Mouse (Mus musculus) spleen, postnatal 36 days (tissue): ENCODE measurements at regions not wholly inside any gene's neighbourhood (a gene's known extent, or its start where the extent isn't known, plus 50 kb on each side); places are given as distances from the start of the nearest gene placed in this dataset.

Experiments used
- DNase-seq, 2 experiments: peaks; one replicate each; pipeline ENCODE4 v3.0.0; 2022; ENCODE audit warnings: low spot score in 2 of 2, mixed read lengths in 1 of 2

DNA sequence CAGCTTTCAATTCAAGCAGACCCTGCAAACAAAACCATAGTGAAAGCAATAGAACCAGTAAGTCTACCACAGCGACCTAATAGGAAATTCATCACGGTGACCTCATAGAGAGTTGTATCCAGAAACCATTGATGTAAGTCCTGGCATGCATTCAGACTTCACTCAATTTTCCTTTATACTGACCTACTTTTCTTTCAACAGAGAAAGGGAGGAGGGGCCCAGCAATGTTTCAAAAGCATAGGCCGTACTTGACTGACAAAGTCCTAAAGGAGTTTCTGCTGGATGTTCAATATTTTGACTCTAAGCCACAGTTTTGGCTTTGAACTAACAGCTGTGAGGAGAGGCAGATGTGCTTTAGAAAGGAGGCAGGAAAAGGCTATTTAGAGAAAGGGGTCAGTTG is 88.4 kb downstream of the AI593442 start:
- DNase-seq, result no peak

DNA sequence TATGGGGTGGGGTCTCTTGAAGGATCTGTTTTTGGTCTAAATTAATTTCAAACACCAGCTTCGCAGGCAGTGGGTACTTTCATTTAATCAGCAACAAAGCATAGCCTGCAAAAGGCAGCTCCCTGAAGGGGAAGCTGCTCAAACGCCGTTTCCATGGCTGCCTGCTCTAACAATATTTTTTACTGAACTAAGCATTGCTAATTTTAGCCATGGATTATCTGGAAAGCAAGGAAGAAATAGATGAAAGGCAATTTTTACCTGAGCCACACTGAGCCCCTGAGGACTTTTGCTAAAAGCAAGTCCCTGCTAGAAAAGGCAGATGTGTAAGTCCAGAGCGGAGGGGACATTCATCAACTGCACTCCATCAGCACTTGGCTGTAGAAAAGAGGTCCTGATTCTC is 105.5 kb downstream of the AI593442 start:
- no peak for DNase-seq

DNA sequence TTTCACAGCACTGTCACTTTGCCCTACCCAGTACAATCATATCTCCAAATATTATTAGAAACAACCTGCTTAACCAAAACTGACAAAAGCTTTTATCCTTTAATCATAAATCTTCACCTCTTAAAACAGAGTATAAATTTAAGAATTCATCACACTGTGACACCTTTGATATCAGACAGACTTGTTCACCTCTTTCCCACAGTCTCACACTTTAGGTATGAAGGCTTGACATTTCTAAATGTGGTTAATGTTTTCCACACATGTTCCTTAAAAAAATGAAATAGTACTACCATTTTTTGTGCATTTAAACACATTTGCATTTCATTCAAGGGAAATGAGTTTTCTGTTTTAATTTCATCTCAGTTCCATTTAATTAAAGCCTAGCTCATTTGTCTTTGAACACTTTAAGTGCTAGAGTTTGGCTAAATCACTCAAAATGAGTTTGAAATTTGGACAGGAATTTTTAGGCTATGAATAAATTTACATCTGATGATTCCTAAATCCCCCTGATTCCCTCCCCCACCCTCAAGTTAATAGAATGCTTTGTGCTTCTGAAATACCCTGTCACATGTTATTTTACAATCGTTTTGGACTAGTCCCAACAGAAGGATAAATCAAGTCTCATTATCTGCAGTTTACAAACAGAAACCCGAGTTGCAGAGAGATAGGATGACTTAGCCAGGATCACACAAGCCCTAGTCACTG is 127.9 kb downstream of the AI593442 start:
- DNase-seq, result no peak

DNA sequence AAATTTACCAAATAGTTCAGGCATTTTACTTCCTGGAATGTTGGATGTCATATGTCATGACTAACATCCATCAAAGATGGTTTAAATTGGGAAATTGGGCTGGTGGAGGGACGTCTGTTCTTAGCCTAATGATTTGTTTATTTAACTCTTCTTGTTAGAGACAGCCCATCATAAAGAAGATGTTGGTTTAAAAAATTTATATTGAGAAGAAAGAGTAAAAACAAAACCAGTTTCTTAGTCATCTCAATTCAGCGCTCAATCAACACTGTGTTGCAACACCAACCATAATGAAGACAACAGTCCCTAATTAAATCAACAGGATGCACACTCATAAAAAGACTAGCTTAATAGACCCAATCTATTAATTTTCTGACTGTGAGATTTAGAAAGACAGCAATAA is 133.5 kb downstream of the AI593442 start:
- DNase-seq, result no peak

DNA sequence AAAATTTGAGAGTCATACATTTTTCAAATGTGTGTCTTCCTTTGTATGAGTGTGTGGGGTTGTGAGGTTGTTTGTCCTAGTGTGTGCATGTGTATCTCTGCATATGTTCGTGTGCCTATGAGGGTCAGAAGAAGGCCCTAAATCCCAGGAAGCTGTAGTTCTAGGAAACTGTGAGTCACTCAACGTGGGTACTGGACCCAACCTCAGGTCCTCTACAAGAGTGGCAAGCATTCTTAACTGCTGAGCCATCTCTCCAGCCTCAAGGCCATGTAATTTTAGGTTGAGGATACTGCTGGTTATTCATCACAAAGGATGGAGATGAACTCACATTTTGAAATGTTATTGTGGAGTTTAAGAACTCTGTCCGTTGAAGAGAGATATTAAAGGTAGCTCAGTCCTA is 140.5 kb downstream of the AI593442 start:
- DNase-seq, result no peak

DNA sequence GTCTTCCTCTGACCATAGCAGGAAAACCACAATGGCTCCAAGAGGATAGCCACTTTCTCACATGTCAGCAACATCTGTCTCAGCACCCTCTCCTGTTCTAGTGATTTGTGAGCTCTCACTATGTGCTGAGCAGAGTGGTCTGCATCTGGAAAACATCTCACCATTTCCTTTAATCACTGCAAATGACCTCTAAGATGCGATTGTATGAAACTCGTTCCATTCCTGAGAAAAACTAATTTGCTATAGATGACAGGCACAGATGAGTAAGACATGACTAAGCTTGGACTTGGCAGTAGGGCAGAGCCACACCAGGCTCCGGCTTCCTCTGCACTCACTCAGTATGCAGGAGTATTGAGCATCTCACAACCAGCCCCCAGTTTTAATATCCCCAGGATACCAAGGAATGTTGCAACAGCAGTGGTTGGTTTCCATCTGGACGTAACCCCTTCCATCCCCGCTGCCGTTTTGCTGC is 150.1 kb downstream of the AI593442 start:
- DNase-seq, result no peak

DNA sequence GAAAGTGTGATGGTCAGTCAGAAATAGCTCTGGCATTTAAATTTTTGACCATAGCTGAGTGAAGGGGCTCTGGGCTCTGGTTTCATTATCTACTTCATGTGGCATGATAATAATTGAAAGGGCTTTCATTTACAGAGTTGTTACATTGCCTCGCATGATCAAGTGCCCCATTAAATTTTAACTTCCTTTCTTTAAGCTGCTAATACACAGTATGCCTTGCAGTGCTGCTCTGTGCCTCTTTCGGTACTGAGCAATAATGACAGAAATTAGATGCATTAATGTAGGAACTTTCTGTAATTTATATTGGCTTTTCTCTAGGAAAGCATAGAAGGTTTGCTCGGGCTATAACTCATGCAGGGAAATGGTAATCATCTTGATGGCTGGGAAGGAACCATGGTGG is 179.1 kb downstream of the AI593442 start:
- DNase-seq, result no peak

DNA sequence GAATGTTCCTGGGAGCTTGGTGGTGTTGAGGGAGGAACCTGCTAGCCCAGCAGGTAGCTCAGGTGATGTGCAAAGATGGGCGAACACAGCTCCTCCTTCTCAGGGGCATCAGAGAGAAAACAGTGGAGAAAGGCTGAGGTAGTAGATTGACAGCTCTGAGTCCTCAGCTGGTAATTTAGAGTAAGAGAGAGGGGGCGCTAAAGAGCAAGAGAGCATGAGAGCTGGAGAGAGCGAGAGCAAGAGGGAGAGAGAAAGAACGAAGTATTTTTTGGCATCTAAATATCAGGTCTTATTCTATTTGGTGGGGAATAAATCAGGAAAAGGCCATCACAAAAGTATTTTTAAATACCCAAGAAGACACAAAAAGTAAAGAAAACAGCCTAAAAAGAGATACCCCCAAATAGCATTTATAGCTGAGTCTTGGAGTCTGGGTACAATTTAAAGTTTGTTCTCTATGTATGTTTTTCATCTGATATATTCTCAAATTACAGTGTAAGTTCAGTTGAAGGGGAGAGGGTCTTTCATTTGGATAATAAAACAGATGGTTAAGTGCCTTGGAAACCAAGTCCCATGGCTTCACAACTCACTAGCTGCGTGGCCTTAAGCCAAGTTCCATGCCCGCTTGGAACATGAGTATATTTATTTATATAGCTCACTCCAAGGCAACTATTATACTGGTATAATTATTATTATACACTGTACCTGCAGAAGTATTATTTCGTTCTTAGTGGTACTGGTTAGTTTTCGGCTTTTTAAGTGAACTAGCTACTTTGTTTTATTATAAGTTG is 183.9 kb downstream of the AI593442 start:
- DNase-seq, result no peak

DNA sequence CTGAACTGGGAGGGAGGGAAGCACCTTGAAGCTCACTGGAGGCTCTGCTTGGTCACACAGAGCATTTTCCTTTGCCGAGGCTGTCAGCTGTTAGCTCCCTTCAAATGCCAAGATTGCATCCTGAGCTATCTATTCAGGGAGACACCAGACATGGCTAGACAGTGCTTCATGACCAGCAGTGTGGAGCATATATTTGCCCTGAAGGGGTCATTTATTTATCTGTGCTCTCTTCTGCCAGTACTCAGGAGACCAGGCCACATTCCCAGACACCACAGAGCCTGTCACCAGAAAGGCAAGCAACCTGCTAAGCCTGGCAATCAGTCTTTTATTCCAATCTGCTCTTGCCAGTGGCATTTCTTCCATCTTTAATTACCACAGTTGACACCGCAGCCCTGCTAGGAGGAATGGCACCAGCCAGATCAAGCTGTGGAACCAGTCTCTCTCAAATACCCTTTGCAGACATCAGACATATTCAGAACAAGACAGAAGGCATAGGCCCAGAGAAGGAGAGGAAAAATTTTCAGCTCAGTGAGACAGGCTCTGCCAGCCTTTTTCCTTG is 186.6 kb downstream of the AI593442 start:
- no peak for DNase-seq

DNA sequence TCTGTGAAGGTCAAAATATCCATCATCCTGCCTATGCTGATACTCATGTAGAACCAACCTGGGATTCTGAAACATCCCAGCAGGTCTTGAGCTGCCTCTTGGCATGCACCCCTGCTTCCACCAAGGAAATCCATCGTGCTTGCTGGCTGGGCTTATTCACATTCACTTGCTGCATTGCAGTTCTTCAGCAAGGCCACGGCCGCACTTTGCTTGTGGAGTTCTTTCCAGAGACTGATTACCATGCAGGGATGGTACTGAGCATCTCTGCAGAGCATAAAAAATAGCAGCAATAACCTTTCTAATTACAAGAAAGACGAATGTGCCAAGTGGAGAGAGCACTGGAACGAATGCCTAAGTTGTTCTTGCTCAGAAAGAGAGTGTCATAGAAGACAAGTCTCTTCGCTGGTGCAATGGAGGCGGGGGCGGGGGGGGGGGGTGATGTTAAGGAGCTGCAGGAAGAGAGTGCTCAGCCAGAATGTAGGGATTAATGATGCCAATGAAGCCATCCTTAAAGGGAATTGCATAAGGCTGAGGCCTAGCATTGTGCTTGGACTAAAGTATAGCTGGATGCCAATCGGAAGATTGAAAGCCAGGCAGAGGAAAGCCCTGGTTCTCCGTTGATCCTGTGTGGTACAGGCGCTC is 205.9 kb downstream of the AI593442 start:
- no peak for DNase-seq

DNA sequence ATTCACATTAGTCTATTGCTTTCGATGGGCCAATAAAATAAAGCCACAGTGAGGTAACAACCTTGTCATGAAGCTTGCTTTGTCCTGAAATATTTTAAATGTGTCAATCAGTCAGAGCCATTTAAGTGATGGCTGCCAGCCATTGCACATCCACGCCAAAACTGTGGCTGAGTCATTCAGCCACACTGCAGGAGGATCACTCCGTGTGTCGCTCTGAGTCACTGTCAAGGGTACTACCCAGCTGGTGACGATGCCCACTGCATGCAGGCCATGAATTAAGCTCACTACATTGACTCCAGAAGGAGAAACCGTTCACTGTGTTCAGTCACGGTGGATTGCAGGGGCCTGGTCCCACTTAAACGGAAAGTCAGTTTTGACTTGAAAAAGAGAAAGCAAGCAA is 206.7 kb downstream of the AI593442 start:
- DNase-seq, result no peak

DNA sequence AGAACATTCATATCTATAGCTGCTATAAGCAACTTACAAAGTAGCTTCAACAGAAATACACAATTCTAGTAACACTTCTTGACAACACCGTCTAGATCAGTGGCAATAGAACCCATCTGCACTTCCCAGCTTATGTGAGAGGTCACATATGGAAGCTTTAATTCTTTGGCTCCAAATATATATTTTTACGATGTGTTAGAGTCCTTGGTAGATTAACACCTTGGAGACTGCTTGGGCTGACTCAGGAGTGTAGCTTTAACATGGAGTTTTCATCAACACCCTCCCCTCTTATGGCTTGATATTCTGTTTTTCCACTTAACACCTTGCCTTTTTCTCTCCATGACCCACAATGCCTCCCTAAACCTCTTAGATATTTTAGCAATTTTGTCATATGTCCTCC is 221.1 kb downstream of the AI593442 start:
- no peak for DNase-seq

DNA sequence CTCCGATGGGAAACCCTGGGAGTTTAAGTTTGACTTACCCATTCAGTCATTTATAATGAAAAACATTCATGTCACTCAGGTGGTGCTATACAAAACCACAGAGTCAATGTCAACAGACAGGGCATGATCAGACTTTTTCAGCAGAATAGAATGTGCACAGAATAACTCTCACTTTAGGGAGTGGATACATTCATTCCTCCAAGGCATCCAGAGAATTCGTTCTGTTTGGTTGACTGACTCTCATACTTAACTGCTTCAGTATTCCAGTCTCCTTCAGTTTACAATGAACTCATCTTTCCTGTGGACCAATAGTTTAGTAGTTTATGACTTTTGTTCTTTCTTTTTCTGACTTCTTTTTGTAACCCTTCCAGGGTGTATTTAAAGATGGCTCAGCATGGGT is 225.1 kb downstream of the AI593442 start:
- no peak for DNase-seq

DNA sequence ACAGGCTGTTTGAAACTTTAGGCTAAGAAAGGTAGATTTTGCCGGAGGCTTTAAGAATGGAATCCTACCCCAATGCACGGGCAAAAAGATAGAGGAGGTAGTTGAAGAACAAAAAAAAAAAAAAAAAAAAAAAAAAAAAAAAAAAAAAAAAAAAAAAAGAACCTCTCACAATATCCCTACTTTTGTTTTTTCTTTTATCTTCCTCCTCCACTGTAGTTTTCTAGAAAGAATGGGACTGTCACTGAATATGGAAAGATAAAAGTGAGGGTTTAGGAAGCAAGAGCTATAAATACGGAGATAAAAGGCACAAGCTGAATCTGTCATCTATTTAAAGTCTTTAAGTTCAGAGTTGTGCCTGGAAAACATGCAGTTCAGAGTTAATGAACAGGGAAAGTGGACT is 227.8 kb downstream of the AI593442 start:
- no peak for DNase-seq

DNA sequence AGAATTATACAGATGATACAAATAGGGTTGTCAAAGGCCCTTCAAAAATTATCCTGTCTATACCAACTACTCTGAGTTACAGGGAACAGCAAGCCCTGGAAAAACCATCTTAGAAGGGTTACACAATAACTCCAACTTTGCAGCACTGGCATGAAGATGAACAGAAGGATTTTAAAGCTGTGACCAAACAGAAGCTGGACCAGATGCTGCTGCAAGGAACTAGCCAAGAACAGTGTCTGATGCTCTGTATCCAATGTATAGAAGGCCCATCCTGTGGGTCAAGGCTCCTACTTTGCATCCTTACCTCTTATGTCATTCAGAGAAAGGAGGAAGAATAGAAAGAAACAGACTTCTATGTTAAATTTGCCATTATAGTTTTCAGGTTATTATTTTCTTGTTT is 231.3 kb downstream of the AI593442 start:
- DNase-seq, result no peak

DNA sequence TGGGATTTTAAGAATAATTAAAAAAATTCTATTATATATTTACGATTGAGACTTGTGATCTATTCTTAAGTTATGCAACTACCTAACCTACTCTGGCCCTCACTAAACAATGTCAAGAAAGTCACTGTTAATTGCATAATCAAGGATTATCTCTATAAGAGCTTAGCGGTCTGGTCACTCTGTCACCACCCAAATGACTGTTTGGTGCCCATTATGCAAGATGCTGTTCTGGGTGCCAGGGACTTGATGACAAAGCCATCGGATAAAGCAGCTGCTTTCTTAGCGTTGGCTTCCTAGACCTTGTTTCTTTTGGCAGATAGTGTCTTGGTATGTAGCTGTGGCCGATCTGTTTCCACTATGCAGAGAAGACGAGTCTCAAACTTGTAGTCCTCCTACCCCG is 236.4 kb downstream of the AI593442 start:
- no peak for DNase-seq

DNA sequence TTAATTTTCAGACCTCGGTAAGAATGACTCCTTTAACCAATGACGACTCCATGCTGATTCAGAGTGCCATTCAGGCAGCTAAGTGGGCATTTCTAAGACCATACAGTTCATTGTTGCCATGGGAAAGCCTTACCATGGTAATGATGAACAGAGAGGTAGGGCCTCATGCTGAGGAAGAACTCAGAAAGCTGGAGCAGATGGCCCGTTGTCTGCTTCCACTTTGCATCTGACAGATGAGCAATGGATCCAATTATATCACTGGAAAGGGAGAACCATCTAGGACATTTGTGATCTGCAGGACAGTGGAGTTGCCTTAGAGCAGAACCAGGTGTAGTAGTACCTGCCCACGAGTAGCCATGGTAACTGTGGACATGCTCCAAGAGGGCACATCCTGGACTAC is 245.4 kb downstream of the AI593442 start:
- no peak for DNase-seq

DNA sequence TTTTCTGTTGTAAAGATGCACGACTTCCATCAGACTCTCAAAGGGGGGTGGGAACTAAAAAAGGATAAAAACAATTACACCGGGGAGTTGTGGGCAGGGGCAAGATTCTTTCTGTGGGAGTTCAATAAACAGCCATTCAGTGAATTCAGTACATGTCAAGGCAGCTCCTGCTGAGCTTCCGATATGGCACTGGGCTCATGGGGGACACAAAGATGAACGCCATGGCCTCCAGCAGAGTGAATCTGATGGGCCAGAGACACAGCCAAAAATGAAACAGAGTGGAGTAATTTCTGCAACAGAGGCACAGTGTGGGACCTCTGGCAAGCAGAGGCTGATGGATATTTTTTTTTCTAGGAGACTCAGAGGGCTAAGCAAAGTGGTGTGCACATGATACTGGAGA is 254.2 kb downstream of the AI593442 start:
- no peak for DNase-seq

DNA sequence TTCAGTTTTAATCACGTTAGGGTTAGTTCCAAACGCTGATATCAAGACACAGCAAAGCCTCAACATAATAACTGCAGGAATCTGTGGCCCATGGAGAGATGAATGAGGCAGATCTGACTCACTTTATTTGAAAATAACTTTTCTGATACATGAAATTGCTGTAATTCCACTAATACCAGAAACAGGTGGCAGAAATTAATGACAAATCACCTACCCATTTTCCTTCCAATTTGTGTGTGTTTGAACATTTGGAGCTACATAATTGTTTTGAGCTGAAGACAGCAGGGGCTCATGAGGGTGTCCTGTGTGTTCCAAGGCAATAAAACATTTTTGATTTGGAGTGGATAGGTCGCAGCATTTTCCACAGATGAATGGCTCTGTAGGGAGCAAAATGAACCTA is 254.2 kb upstream of the Zc3h12c start:
- no peak for DNase-seq

DNA sequence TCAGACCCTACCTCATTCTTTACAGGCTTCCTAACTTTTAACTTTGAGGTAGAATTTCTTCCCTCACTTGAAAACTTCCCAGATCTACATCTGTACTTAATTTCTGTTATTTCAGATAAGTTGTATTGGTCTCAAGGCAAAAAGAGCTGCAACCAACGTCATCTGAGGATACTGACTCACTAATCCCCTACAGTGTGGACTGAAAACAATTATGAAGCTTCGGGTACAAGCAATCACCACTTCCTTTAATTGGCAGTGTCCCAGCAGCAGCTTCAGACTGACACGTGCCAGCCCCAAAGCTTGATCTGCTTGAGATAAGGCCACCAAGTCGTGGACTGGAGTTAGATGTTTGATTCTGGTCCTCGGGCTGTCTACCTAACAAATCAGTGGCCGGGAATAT is 247.3 kb upstream of the Zc3h12c start:
- no peak for DNase-seq

DNA sequence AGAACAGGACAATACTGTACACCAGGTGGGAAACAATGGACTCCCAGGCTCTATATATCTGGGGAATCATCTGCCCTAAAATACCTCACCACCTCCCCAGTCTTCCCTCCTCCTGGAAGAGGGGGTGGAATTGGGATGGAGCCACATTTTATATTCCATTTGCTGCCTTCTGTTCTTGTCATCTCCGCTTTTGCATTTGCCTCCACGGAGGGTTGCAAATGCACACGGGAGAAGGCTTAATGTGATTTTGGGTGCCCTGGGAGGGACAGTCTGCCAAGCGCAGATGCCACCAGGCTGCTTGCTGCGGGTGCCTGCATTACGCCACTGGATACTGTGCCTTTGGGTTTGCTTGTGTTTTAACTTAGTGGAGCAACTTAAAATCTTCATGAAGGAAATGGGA is 239.5 kb upstream of the Zc3h12c start:
- no peak for DNase-seq

DNA sequence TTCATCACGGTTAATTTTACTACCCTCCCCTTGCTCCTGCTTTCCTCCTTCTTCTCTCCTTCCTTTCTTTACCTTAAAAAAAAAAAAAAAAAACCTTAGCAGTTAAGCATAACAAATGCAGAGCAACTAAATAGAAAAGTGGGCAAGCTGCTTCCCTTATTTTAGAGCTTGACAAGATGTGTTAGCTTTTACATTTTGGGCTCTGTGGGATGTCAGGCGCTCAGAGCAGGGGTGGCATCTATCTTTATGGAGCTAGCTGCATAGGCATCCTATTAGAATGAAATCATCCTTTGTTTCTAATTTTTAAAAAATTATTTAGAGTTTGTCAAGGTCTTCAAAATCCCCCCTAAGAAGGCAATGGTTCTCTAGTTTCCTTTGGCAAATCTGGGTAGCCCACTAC is 234.1 kb upstream of the Zc3h12c start:
- DNase-seq, result no peak

DNA sequence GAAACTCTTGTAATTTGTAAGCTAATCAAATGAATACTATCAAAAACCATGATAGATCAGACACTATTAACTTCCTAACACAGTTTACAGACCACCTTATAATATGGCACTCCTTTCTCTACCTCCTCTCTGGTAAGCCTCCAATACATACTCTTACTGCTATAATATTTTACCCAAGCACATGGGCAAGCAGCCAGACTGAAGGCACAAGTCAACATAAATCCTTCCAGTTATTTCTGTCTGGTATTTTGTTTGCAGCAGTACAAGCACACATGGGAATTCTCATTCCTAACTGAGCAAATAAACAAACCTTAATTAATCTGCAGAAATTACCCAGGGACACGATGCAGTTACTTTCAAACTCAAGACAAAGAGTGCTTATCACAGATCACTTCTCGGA is 210.7 kb upstream of the Zc3h12c start:
- no peak for DNase-seq
